Mouse (Mus musculus) kidney, postnatal 25 days (tissue): ENCODE measurements around the gene Dnajc24.

Source experiments
- DNase-seq, 2 experiments: peaks; one replicate each; pipeline ENCODE4 v3.0.0; 2021; ENCODE audit warnings: mixed read lengths in 2 of 2

The Dnajc24 gene

DNA sequence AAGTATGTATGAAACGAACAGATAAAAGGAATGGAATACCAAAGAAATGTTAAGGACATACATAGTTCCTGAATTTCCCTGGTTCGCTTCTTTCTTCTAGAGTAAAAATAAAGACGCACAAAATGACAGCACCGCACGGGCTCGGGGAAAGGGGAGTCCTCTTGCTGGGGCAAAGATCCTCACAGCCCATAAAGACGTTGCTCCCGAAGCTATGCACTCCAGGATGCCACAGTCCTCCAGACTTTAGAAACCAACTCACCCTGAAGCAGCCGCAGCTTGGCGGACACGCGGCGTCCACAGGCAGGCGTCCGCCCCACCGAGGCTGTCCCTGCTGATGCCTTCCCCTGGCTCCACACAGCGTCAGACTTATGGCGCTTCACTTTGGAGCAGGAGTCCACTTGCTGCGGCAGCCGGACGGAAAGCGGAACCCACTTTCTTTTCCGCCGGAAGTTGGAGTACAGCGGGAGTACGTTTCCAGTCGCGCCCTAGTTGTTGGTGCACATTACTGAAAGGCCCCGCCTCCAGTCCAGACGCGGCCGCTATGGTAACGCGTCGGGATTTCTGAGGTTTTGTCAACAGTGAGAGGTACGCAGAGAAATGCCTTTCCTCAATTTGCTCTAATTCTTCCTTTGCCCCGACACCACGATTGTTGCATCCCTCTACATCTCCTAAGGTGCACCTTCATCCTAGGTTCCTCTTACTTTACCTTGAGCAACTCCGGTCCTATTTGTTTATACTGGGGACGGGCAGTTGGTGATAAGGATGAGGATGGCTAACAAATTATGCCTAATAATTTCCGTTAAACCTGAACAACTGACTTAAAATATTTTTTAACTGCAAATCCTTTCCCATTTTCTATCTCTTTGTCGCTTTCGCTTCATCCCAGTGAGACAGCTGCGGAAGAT is at the start of gene Dnajc24:
Dnajc24 (minus strand) TSS at position 715 of the 905 bp plus-strand sequence.
- peak; percentile 90 to 92 for DNase-seq

GRCm38 (mm10) chr2:106046686-106047085 is 43.3 kb upstream of the Dnajc24 start:
- DNase-seq, result no peak

GRCm38 (mm10) chr2:106042495-106042894 is 39.1 kb upstream of the Dnajc24 start:
- DNase-seq, result no peak

GRCm38 (mm10) chr2:106041961-106042360 is 38.6 kb upstream of the Dnajc24 start:
- no peak for DNase-seq

GRCm38 (mm10) chr2:106038286-106038685 is 34.9 kb upstream of the Dnajc24 start:
- DNase-seq, result no peak

DNA sequence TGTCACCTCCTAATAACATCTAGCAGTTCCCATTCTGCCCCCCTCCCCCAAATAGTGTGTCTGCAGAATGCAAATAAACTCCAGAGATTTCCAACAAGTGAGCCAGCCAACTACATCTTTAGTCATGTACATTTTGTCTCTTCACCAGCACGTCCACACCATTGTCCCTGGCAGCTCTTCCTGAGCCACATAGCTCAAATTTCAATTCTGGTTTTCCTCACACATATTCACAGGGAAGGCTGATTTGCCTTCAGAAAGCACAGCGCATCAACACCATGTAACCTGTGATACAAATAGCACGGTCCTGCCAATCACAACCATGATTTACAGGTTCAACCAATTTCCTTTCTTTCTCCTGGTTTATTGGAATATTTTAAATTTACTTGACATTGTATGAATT is 21.5 kb upstream of the Dnajc24 start:
- no peak for DNase-seq

DNA sequence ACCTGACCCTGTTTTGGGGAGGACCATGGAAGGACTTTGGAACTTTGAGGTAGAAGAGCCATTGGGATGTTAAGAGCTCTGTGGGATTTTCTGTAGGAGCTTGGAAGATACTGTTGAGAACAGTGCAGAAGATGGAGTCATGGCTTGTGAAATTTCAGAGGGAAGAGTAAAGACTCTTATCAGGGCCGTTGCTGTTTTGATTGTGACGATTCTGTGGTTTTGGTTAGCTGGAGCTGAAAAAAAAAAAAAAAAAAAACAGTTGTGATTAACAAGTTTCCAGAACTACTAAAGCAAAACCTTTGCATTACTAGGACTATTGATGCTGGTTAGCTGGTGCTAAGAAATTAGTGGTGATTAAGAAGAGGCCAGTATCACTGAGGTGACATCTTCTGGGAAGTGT is 5.1 kb upstream of the Dnajc24 start:
- DNase-seq, result no peak

DNA sequence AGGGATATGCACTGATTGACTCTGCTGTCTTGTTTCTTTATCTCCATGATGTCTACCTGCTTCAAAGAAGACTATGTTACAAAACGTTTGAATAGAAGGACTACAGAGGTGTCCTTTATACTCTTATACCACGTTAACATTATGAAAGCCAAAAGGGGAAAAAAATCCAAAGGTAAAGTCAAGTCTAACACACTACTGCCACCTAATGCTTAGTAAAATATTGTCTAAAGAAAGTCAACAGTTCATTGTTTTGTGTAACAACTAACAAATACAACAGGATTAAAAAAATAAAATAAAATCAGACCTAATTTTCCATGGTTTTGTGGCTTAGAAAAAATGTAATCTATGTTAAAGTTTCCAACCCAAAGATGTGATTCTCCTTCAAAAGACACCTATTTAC is 15.3 kb downstream of the Dnajc24 start:
- DNase-seq, result no peak

- DNase-seq, result no peak
Observed at GRCm38 (mm10) chr2:105987131-105987530, 16.2 kb downstream of the Dnajc24 start.

GRCm38 (mm10) chr2:105985206-105985605 is 18.1 kb downstream of the Dnajc24 start:
- DNase-seq, result no peak

- no peak for DNase-seq
Observed at GRCm38 (mm10) chr2:105978065-105978464, 25.3 kb downstream of the Dnajc24 start.

DNA sequence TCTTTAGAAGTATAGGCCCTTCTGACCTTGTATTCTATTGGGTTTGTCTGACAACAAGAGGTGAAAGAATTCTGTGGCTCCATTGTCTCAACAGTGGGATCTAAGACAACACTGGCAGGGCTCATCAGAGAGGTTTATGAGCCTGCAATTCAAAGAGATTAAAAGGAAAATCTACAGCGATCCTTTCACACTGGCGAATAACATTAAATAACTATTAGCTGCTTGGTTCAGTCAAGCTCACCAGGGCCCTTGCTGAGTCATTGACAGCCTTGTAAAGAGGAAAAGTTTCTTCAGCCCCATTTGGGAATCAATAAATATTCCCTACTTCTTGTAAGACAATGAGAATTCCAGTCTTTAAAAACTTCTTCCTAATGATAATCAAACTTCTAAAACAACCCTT is 29.4 kb downstream of the Dnajc24 start:
- DNase-seq, result no peak

- DNase-seq, result no peak
Observed at GRCm38 (mm10) chr2:105963447-105963846, 39.9 kb downstream of the Dnajc24 start.

- DNase-seq, result no peak
Observed at GRCm38 (mm10) chr2:105953862-105954261, 49.5 kb downstream of the Dnajc24 start.

GRCm38 (mm10) chr2:105951350-105951940 is 51.9 kb downstream of the Dnajc24 start:
- no peak for DNase-seq

- DNase-seq, result no peak
Observed at GRCm38 (mm10) chr2:105950131-105950530, 53.2 kb downstream of the Dnajc24 start.

DNA sequence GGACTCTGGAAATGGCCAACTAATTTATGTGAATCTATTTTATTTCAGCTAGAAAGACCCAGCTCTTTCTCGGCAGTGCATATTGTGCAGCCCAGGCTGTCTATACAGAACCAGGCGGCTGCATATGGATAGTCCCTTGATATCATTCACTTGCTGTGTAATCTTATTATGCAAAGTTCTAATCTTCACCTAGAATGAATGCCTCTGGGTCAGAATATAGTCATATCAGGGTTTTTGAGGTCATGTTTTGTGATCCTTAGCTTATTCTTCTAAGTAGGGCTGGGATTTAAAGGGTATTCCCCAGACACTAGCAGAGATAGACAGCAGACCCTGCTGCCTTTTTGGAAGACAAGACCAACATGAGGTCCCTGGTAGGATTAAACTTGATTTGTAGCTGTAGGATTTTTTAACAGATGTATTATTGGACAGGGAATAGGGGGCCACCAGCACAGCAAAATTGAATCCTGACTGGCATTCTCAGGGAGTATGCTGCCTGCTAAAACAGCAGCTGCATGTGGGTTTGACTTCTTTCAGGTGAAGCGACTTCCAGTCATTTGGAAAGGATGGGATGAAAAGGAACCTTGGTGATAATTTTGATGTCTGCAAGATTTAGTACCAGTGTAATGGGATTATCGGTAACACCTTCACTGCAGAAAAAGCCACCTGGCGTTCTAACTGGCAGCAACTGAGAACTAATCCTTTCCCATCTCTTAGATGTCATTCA is 85.6 kb downstream of the Dnajc24 start:
- no peak for DNase-seq
